Mouse (Mus musculus): ENCODE data around the gene Bco1.

DNA sequence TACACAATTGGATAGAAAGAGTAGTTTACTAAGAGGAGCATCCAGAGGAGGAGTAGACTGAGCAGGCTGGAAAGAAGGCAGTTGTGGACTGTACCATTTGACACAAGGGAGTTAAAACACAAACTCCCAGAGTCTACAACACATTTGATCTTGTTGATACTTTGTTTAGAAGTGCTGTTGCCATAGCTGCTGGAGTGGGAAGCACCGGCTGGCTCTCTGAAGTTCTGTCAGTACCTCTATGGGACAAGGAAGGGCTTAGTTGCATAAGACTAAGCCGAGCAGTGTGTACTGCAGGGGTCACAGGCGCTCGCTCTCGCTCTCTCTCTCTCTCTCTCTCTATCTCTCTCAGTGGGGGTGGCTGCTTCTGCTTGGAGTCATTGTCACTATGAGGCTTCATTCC is 78.9 kb downstream of the Bco1 start:
- TF ChIP-seq CTCF (IDR thresholded peaks at IDR 0.05; ENCODE audit: low read depth) (no peak), EP300 (optimal IDR thresholded peaks at IDR 0.05) (no peak)
